Mouse (Mus musculus): ENCODE measurements at regions not wholly inside any gene's neighbourhood (a gene's known extent, or its start where the extent isn't known, plus 50 kb on each side); places are given as distances from the start of the nearest gene placed in this dataset.

DNA sequence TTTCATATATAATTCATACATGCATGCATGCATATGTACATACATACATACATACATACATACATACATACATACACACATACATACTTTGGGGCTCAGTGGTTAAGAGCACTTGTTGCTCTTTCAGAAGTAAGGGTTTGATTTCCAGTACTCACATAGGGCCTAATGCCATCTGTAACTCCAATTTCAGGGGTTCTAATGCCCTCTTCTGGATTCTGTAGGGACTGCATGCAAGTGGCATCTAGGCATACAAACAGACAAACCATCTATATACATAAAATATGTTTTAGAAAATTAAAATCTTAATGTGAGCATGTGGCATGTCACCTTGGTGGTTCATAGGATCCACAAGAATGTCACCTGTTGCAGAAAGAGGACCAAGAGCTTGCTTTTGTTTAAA is 426.7 kb upstream of the Mki67 start:
- Histone ChIP-seq H3K27me3 (no peaks in the 10 kb centered on the region), H3K4me1 (replicated peaks) (no peaks in the 10 kb centered on the region), H3K4me2 (no peak overlapping the region), H3K36me3 (replicated peaks) (no peaks in the 10 kb centered on the region), H3K9me3 (replicated peaks) (no peaks in the 10 kb centered on the region), H3K9ac (no peak overlapping the region), H3K27ac (replicated peaks) (no peak overlapping the region), H3K4me3 (replicated peaks) (no peak overlapping the region)
- no peak for ATAC-seq (ENCODE audit: insufficient read depth)

DNA sequence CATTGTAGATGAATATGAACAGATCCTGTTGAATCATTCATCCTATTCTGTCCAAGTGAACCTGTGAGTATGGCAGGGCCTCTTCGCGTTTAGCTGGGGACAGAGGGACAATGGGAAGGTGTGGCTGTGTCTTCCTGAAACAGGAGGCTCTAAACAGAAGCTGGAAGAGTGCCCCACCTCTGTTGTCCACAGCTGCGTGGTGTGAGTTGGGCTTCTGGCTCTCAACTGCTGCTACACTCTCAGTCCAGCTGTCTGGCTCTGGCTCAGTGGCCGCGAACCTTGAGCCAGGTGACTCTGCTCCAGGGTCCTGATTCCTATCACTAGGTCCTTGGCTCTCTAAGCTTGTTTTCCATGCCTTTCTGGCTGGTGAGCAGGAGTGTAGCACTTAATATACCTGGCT is 434.0 kb upstream of the Mki67 start:
- Histone ChIP-seq H3K27ac (replicated peaks) (no peak overlapping the region), H3K4me1 (replicated peaks) (no peaks in the 10 kb centered on the region), H3K4me2 (no peak overlapping the region), H3K9ac (no peak overlapping the region), H3K36me3 (replicated peaks) (no peaks in the 10 kb centered on the region), H3K27me3 (no peaks in the 10 kb centered on the region), H3K9me3 (replicated peaks) (no peaks in the 10 kb centered on the region), H3K4me3 (replicated peaks) (no peak overlapping the region)
- WGBS (ENCODE audit: insufficient replicate concordance) = 42% methylated on average over 5 of the region's 5 CpGs
- no peak for ATAC-seq (ENCODE audit: insufficient read depth)

DNA sequence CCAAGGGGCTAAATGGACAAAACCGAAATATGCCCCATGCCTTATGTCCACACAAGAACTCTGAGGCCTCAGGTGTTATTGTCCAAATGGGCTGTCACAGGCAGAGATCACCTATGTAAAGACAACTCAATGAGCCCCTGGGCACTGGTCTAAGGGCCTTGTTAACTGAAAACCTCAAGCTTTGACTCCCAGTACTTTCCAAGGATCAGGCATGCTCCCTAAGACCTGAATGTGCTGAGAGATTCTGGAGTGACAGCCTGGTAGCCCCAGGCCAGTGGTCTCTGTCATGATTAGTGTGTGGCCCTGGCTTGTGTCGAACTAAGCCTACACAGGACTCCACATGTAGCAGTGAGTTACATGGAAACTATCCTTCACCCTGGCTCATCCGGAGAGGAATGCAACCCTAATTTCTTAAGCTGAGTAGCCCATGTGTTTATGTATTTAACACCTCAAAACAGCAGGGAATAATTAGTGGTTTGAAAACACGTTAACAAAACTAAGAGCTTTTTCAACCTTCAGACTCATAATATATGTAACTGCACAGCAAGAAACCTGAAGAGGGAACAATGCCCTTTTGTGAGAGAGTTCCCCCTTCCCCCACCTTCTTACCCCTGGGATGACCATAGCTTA is 435.3 kb upstream of the Mki67 start:
- H3K27ac ChIP-seq (replicated peaks) = no peak overlapping the region
- H3K36me3 ChIP-seq (replicated peaks) = no peaks in the 10 kb centered on the region
- H3K9me3 ChIP-seq (replicated peaks) = no peaks in the 10 kb centered on the region
- H3K4me1 ChIP-seq (replicated peaks) = no peaks in the 10 kb centered on the region
- no peak overlapping the region for H3K4me2 ChIP-seq
- ATAC-seq (ENCODE audit: insufficient read depth) = no peak
- H3K9ac ChIP-seq = no peak overlapping the region
- no peak overlapping the region for H3K4me3 ChIP-seq (replicated peaks)
- WGBS (ENCODE audit: insufficient replicate concordance) = 47% methylated on average over 4 of the region's 4 CpGs
- H3K27me3 ChIP-seq = no peaks in the 10 kb centered on the region

- Histone ChIP-seq H3K27me3 (no peaks in the 10 kb centered on the region), H3K4me1 (replicated peaks) (no peaks in the 10 kb centered on the region), H3K27ac (replicated peaks) (no peak overlapping the region), H3K9me3 (replicated peaks) (no peaks in the 10 kb centered on the region), H3K9ac (no peak overlapping the region), H3K4me2 (no peak overlapping the region), H3K36me3 (replicated peaks) (no peaks in the 10 kb centered on the region), H3K4me3 (replicated peaks) (no peak overlapping the region)
- 26% methylated on average over 5 of the region's 5 CpGs for WGBS (ENCODE audit: insufficient replicate concordance)
- no peak for ATAC-seq (ENCODE audit: insufficient read depth)
Measured at GRCm38 (mm10) chr7:136152470-136152869, 436.3 kb upstream of the Mki67 start.

DNA sequence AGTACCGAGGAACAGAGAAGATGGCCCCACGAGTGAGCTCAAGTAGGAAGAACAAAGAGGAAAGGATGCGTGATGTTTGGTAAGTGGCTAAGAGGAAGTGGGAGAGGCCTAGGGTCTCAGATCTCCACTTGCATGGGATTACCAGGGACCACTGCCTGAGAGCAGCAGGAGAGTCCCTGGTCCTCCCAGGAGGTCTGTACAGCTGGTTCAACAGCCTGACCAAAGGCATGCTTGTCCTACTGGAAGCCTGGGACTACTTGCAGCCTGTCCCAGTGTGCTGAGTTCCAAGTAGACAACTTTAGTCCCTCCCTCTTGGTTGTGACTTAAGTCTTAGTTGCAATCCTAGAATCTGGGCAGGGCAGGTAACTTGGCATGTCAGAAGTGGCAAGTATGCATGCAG is 437.5 kb upstream of the Mki67 start:
- Histone ChIP-seq H3K4me2 (no peak overlapping the region), H3K9me3 (replicated peaks) (no peaks in the 10 kb centered on the region), H3K36me3 (replicated peaks) (no peaks in the 10 kb centered on the region), H3K4me3 (replicated peaks) (no peak overlapping the region), H3K27me3 (no peaks in the 10 kb centered on the region), H3K9ac (no peak overlapping the region), H3K27ac (replicated peaks) (no peak overlapping the region), H3K4me1 (replicated peaks) (no peaks in the 10 kb centered on the region)
- WGBS (ENCODE audit: insufficient replicate concordance) = 32% methylated on average over 3 of the region's 3 CpGs
- no peak for ATAC-seq (ENCODE audit: insufficient read depth)

GRCm38 (mm10) chr7:136159136-136159535 is 443.0 kb upstream of the Mki67 start:
- no peak overlapping the region for H3K27ac ChIP-seq (replicated peaks)
- no peaks in the 10 kb centered on the region for H3K9me3 ChIP-seq (replicated peaks)
- ATAC-seq (ENCODE audit: insufficient read depth) = no peak
- no peaks in the 10 kb centered on the region for H3K36me3 ChIP-seq (replicated peaks)
- H3K27me3 ChIP-seq = no peaks in the 10 kb centered on the region
- 46% methylated on average over 4 of the region's 4 CpGs for WGBS (ENCODE audit: insufficient replicate concordance)
- H3K4me3 ChIP-seq (replicated peaks) = no peak overlapping the region
- no peak overlapping the region for H3K9ac ChIP-seq
- H3K4me1 ChIP-seq (replicated peaks) = no peaks in the 10 kb centered on the region
- no peak overlapping the region for H3K4me2 ChIP-seq

- ATAC-seq (ENCODE audit: insufficient read depth) = no peak
Measured at GRCm38 (mm10) chr7:136161526-136161925, 445.4 kb upstream of the Mki67 start.

GRCm38 (mm10) chr7:136164834-136165233 is 448.7 kb upstream of the Mki67 start:
- Histone ChIP-seq H3K27me3 (no peaks in the 10 kb centered on the region), H3K27ac (replicated peaks) (no peak overlapping the region), H3K36me3 (replicated peaks) (no peaks in the 10 kb centered on the region), H3K4me1 (replicated peaks) (no peaks in the 10 kb centered on the region), H3K9me3 (replicated peaks) (no peaks in the 10 kb centered on the region), H3K9ac (no peak overlapping the region), H3K4me2 (no peak overlapping the region), H3K4me3 (replicated peaks) (no peak overlapping the region)
- 56% methylated on average over 5 of the region's 5 CpGs for WGBS (ENCODE audit: insufficient replicate concordance)
- no peak for ATAC-seq (ENCODE audit: insufficient read depth)

More at GRCm38 (mm10) chr7:136161526-136161925, 445.4 kb upstream of the Mki67 start:
- H3K27me3 ChIP-seq = no peaks in the 10 kb centered on the region
- no peak overlapping the region for H3K9ac ChIP-seq
- H3K4me2 ChIP-seq = no peak overlapping the region
- H3K9me3 ChIP-seq (replicated peaks) = no peaks in the 10 kb centered on the region
- 39% methylated on average over 2 of the region's 2 CpGs for WGBS (ENCODE audit: insufficient replicate concordance)
- no peak overlapping the region for H3K4me3 ChIP-seq (replicated peaks)
- no peak overlapping the region for H3K27ac ChIP-seq (replicated peaks)
- H3K36me3 ChIP-seq (replicated peaks) = no peaks in the 10 kb centered on the region
- no peaks in the 10 kb centered on the region for H3K4me1 ChIP-seq (replicated peaks)

DNA sequence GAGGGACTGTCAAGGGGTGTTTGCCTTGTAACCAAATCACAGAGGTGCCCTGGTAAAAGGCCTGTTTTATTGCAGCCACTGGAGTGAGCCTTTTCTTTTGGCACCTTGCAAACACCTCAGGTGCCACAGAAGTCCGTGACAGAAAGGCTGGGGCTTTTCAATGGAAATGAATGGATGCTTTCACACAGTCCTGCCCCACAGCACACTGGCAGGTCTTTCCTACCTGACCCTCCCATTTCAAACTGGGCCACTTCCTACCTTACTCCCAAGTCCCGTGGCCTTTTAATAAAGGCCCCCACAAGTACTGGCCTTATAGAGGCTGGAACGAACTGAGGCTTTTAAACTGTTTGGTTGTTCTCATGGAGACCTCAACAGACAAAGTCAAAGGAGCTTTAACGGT is 453.1 kb upstream of the Mki67 start:
- Histone ChIP-seq H3K36me3 (replicated peaks) (no peaks in the 10 kb centered on the region), H3K27me3 (no peaks in the 10 kb centered on the region), H3K4me1 (replicated peaks) (no peaks in the 10 kb centered on the region), H3K9ac (no peak overlapping the region), H3K27ac (replicated peaks) (no peak overlapping the region), H3K4me3 (replicated peaks) (no peak overlapping the region), H3K9me3 (replicated peaks) (no peaks in the 10 kb centered on the region), H3K4me2 (no peak overlapping the region)
- WGBS (ENCODE audit: insufficient replicate concordance) = 66% methylated on average over 4 of the region's 4 CpGs
- ATAC-seq (ENCODE audit: insufficient read depth) = no peak

DNA sequence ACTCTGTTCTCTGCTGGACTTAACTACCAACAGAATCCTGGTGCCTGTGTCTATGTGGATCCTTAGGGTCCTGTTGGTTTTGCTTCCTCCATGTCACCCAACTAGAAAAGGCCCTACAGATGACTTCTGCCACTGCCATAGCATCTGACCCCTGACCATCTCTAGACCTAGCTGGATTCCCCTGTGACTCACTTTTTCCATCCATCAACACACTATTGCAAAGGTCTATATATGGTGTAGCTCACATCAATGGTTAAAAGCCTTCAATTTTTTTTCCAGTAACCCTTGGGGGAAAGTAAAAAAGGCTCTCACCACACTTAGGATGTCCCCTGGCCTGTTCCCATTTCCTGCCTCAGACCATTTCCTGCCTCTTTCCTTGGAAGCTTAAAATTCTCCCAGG is 460.2 kb upstream of the Mki67 start:
- Histone ChIP-seq H3K4me2 (no peak overlapping the region), H3K9me3 (replicated peaks) (0 out of 2 replicates have a peak, but pooled peaks cover 3% of the 10 kb centered on the region), H3K4me1 (replicated peaks) (no peaks in the 10 kb centered on the region), H3K9ac (no peak overlapping the region), H3K36me3 (replicated peaks) (no peaks in the 10 kb centered on the region), H3K27me3 (no peaks in the 10 kb centered on the region), H3K27ac (replicated peaks) (no peak overlapping the region), H3K4me3 (replicated peaks) (no peak overlapping the region)
- no peak for ATAC-seq (ENCODE audit: insufficient read depth)

DNA sequence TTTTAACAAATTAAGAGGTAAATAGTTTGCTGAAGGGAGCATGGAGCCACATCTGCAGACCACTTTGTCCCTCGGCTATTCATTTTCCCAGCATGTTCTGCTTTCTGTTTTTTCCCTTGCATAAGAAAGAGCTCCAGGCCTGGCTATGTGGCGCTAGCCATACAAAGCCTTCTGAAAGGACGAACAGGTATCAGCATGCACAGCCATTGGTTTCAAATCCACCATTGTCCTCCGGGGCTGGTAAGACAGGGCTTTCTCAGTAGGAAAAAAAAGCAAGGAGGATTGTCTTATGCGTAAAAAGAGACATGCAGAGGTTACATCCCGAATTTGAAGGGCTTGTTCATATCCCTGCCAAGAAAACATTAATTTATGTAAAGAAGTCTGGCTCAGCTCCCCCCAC is 464.8 kb upstream of the Mki67 start:
- Histone ChIP-seq H3K27ac (replicated peaks) (no peak overlapping the region), H3K4me1 (replicated peaks) (no peaks in the 10 kb centered on the region), H3K9me3 (replicated peaks) (0 out of 2 replicates have a peak, but pooled peaks cover 3% of the 10 kb centered on the region), H3K36me3 (replicated peaks) (no peaks in the 10 kb centered on the region), H3K4me3 (replicated peaks) (no peak overlapping the region), H3K4me2 (no peak overlapping the region), H3K27me3 (no peaks in the 10 kb centered on the region), H3K9ac (no peak overlapping the region)
- ATAC-seq (ENCODE audit: insufficient read depth) = no peak
- 50% methylated on average over 6 of the region's 6 CpGs for WGBS (ENCODE audit: insufficient replicate concordance)

DNA sequence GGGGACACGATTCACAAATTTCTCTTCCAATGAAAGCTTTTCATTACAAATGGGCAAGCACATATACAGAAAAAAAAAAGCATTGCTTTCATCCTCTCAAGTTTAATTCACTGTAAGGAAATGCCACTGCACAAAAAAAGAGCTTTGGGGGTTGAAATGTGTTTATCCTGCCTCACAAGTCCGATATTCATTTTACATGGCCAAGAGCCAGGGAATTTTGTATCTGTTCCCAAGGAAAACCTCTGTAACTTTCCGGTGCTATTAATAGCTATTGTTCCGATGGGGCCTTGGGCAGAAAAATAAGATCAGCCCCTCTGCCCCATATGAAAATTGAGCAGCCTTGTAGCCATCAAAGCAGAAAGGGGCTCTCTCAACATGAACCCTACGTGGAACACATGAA is 465.9 kb upstream of the Mki67 start:
- WGBS (ENCODE audit: insufficient replicate concordance) = 55% methylated on average over 5 of the region's 5 CpGs

More for the DNA sequence above, 465.9 kb upstream of the Mki67 start:
- H3K27ac ChIP-seq (replicated peaks) = no peak overlapping the region
- no peaks in the 10 kb centered on the region for H3K36me3 ChIP-seq (replicated peaks)
- no peak overlapping the region for H3K4me2 ChIP-seq
- no peak for ATAC-seq (ENCODE audit: insufficient read depth)
- H3K9me3 ChIP-seq (replicated peaks) = 0 out of 2 replicates have a peak, but pooled peaks cover 3% of the 10 kb centered on the region
- H3K4me3 ChIP-seq (replicated peaks) = no peak overlapping the region
- H3K4me1 ChIP-seq (replicated peaks) = no peaks in the 10 kb centered on the region
- H3K27me3 ChIP-seq = no peaks in the 10 kb centered on the region
- H3K9ac ChIP-seq = no peak overlapping the region

All from liver, embryonic 15.5 days (tissue).